Comparison of ENCODE assay signal across 8 mouse cellular contexts in the genomic region with DNA sequence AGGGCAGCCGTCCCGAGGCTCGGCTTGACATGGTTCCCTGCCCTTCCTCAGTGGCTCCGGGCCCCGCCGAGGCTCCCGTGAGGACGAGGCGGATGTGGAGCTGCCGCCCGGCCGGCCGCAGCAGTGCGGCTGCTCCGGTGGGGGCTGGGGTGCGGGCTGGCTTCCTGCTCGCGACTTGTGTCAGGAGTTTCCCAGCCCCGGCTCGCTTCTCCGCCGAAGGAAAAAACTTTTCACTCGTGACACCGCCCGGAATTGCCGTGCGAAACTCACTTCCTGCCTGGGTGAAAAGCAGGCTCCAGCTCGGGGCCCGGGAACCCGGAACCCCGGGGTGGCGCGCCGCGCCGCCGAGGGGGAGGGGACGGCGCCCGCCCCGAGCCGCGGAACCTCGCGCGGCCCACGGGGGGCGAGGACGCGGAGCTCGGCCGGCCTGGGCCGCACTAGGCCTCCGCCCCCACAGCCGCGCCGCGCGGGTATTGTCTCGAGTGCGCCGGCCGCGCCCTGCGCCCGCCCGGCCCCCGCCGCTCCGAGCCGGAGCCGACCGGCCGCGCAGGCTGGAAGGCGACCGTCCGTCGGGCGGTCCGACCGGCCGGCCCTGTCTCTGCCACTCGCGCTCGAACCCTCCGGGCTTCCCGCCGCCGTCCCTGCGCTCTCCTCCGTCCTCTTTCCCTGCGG. TPM values are rescaled to one million over a fixed set of nuclear protein-coding genes. Genes with fewer than 3 reads are reported as not detected.
A peak's percentile ranks its signal among the peaks of the same experiment; 100 is the strongest.
DNase-seq lines count a peak whose midpoint lies in the region; ATAC-seq and TF ChIP-seq lines count a peak whose summit lies in the region.

A gene (minus strand): TSS at position 254 of the 672 bp plus-strand sequence.

- no peaks in the 10 kb centered on the region for H3K4me1 ChIP-seq in bone marrow, adult 2 months (ENCODE audit: control insufficient read depth, insufficient read depth, low read length)
- peaks cover 4% of the 10 kb centered on the region; the same call in 1 of the 2 replicates for H3K4me1 ChIP-seq in embryonic fibroblast, embryonic 13.5 days (ENCODE audit: control insufficient read depth, insufficient read depth, low read length)
- H3K4me1 ChIP-seq in kidney, embryonic 14.5 days (ENCODE audit: control insufficient read depth, insufficient read depth, low read length), result peaks cover 18% of the 10 kb centered on the region

- ATAC-seq in kidney, embryonic 14.5 days (ENCODE audit: low FRiP score, low TSS enrichment), result peak; percentile 71

- H3K27ac ChIP-seq in bone marrow, adult 2 months (ENCODE audit: control insufficient read depth, insufficient read depth, low read depth, low read length, poor library complexity), result peak within 1 kb of the TSS; percentile 100
- peak within 1 kb of the TSS; percentile 96 for H3K27ac ChIP-seq in embryonic fibroblast, embryonic 13.5 days (ENCODE audit: insufficient read depth, low read length)
- peak within 1 kb of the TSS; percentile 100 for H3K27ac ChIP-seq in kidney, embryonic 14.5 days (ENCODE audit: low read depth, low read length)

- H3K9me3 ChIP-seq in kidney, embryonic 14.5 days (ENCODE audit: control insufficient read depth, low read length), result no peaks in the 10 kb centered on the region

- H3K27me3 ChIP-seq in kidney, embryonic 14.5 days (ENCODE audit: control insufficient read depth, insufficient read depth, low read length), result no peaks in the 10 kb centered on the region

- H3K4me2 ChIP-seq in kidney, embryonic 14.5 days (replicated peaks; ENCODE audit: low read depth, low read length), result peak within 1 kb of the TSS; percentile 83

- no peak for TF ChIP-seq CTCF in bone marrow, adult 2 months (IDR thresholded peaks at IDR 0.05; ENCODE audit: control insufficient read depth, insufficient read depth, low read length)
- no peak for TF ChIP-seq CTCF in embryonic fibroblast, embryonic 13.5 days (IDR thresholded peaks at IDR 0.05; ENCODE audit: borderline replicate concordance, insufficient read depth, low read length)

- H3K9ac ChIP-seq in kidney, embryonic 14.5 days (ENCODE audit: low read depth, low read length), result peak within 1 kb of the TSS; percentile 100

- peak within 1 kb of the TSS; percentile 85 for H3K4me3 ChIP-seq in bone marrow, adult 2 months (replicated peaks; ENCODE audit: control insufficient read depth, low read depth, low read length)
- peak within 1 kb of the TSS; percentile 89 for H3K4me3 ChIP-seq in embryonic fibroblast, embryonic 13.5 days (ENCODE audit: insufficient read depth, low read length)
- peak within 1 kb of the TSS; percentile 85 for H3K4me3 ChIP-seq in kidney, embryonic 14.5 days (ENCODE audit: low read length)

- DNase-seq in 3T3-L1 (ENCODE audit: low read depth, low spot score), result peak; percentile 78
- peak; percentile 88 to 90 for DNase-seq in heart, adult 9 months (ENCODE audit: low spot score in 2 of 2)
- peak; percentile 73 for DNase-seq in liver
- DNase-seq in monocyte, adult 2 months (ENCODE audit: low read depth in 1 of 2, low spot score in 2 of 2), result peak; percentile 65 to 89
- DNase-seq in spleen, postnatal 4 days (ENCODE audit: low spot score in 2 of 2), result peak; percentile 74 to 88

- TF ChIP-seq POLR2A in bone marrow, adult 2 months (IDR thresholded peaks at IDR 0.05; ENCODE audit: borderline replicate concordance, control insufficient read depth, low read depth, low read length), result peak; percentile 56; the same call in 1 of the 2 replicates
- no peak; the same call in 1 of the 2 replicates for TF ChIP-seq POLR2A in embryonic fibroblast, embryonic 13.5 days (IDR thresholded peaks at IDR 0.05; ENCODE audit: low read depth, low read length)

- WGBS in bone marrow, adult 2 months, result under 1% methylated on average over 93 of the region's 93 CpGs
- WGBS in kidney, embryonic 14.5 days, result under 1% methylated on average over 58 of the region's 93 CpGs

- H3K36me3 ChIP-seq in kidney, embryonic 14.5 days (ENCODE audit: control insufficient read depth, insufficient read depth, low read length), result no peaks in the 10 kb centered on the region

RNA-seq across cellular contexts. Expression of the gene that starts here (rescaled TPM):
- 12.3 and 17.4 TPM in 2 replicates for polyA plus RNA-seq in bone marrow, adult 2 months (2011; ENCODE audit: insufficient read depth, insufficient read length, low replicate concordance, missing spikeins)
- polyA plus RNA-seq in embryonic fibroblast, embryonic 13.5 days (2011; ENCODE audit: insufficient read length, low read depth, missing spikeins), result 105 and 138 TPM in 2 replicates
- 28.9 and 39.5 TPM in 2 replicates for polyA plus RNA-seq in kidney, embryonic 14.5 days (2014; fragmentation: Nextera tagmentation; extraction: Ambion mirVana)

Comparison
In these comparisons a context has a peak if more than half of its experiments do, and no peak if none do; other contexts are left out.
1. Peak in every context shown above with its lines: DNase-seq, ATAC-seq, H3K4me3 ChIP-seq and H3K27ac ChIP-seq.